Mouse (Mus musculus) natural killer cell, adult 2 months (primary cell): ENCODE results near the gene Cntnap1.

Source experiments
- DNase-seq, 2 experiments: peaks; one replicate each; pipeline ENCODE4 v3.0.0; 2022; ENCODE audit warnings: low spot score in 2 of 2

Cntnap1 gene

GRCm38 (mm10) chr11:101220853-101221252 is 50.5 kb downstream of the Cntnap1 start:
- DNase-seq = no peak

GRCm38 (mm10) chr11:101221306-101221986 is 51.1 kb downstream of the Cntnap1 start:
- no peak for DNase-seq

- DNase-seq = no peak
Observed at GRCm38 (mm10) chr11:101224337-101224736, 54.0 kb downstream of the Cntnap1 start.

- DNase-seq = no peak
Observed at GRCm38 (mm10) chr11:101225331-101226064, 55.2 kb downstream of the Cntnap1 start.

- DNase-seq = peak; percentile 86 to 94
Observed at GRCm38 (mm10) chr11:101226065-101226701, 55.9 kb downstream of the Cntnap1 start, which contains the start of gene Ezh1. Gene Ezh1, minus strand, starts transcription at chr11:101226463.

- no peak for DNase-seq
Observed at GRCm38 (mm10) chr11:101229361-101229900, 59.1 kb downstream of the Cntnap1 start.

GRCm38 (mm10) chr11:101230061-101230511 is 59.8 kb downstream of the Cntnap1 start:
- no peak for DNase-seq

- DNase-seq = no peak
Observed at GRCm38 (mm10) chr11:101230526-101230925, 60.2 kb downstream of the Cntnap1 start.

GRCm38 (mm10) chr11:101230991-101231871 is 60.9 kb downstream of the Cntnap1 start:
- no peak for DNase-seq

- no peak for DNase-seq
Observed at GRCm38 (mm10) chr11:101232010-101232839, 61.9 kb downstream of the Cntnap1 start.

GRCm38 (mm10) chr11:101233240-101233639 is 62.9 kb downstream of the Cntnap1 start:
- DNase-seq = no peak

GRCm38 (mm10) chr11:101234124-101234523 is 63.8 kb downstream of the Cntnap1 start:
- no peak for DNase-seq

GRCm38 (mm10) chr11:101235429-101235828 is 65.1 kb downstream of the Cntnap1 start:
- no peak for DNase-seq

GRCm38 (mm10) chr11:101236782-101237181 is 66.5 kb downstream of the Cntnap1 start:
- DNase-seq = no peak

GRCm38 (mm10) chr11:101238071-101238647 is 67.8 kb downstream of the Cntnap1 start:
- no peak for DNase-seq
